Mouse (Mus musculus) liver, embryonic 13.5 days (tissue): Measurements from ENCODE around the gene Gm5941. TPM values are rescaled to one million over a fixed set of nuclear protein-coding genes. Genes with fewer than 3 reads are reported as not detected.
"Not testable (repeated sequence)": the region's sequence is repeated elsewhere in the genome, so short reads cannot be mapped to it uniquely, and the experiment has no call there.

Experiments used
- ATAC-seq: fragments of 200-750 bp; cut with Nextera tagmentation; 2 replicates; pipeline ENCODE4 v1.8.0; 2017; ENCODE audit warnings: low read depth, mild to moderate bottlenecking, moderate number of reproducible peaks, moderate library complexity
- DNase-seq: peaks from one replicate; pipeline ENCODE4 v3.0.0; 2022
- H3K27ac ChIP-seq: fragments of 300-500 bp; sonication (generic); 2 replicates; pipeline ENCODE4 v1.5.1; 2015; ENCODE audit warnings: moderate library complexity, mild to moderate bottlenecking, inconsistent platforms
- H3K27me3 ChIP-seq: fragments of 300-500 bp; sonication (generic); 2 replicates; pipeline ENCODE4 v1.6.1; 2015; ENCODE audit warnings: mild to moderate bottlenecking, inconsistent platforms
- H3K36me3 ChIP-seq: fragments of 300-500 bp; sonication (generic); 2 replicates; pipeline ENCODE4 v1.6.1; 2015; ENCODE audit warnings: mild to moderate bottlenecking, inconsistent platforms
- H3K4me1 ChIP-seq: fragments of 300-500 bp; sonication (generic); replicated peaks from 2 replicates; pipeline ENCODE4 v1.6.1; 2015; ENCODE audit warnings: inconsistent platforms
- H3K4me2 ChIP-seq: fragments of 300-500 bp; sonication (generic); 2 replicates; pipeline ENCODE4 v1.6.1; 2015; ENCODE audit warnings: inconsistent platforms, mild to moderate bottlenecking, moderate library complexity
- H3K4me3 ChIP-seq: fragments of 300-500 bp; sonication (generic); replicated peaks from 2 replicates; pipeline ENCODE4 v1.5.1; 2015; ENCODE audit warnings: mild to moderate bottlenecking, inconsistent platforms
- H3K9ac ChIP-seq: fragments of 300-500 bp; sonication (generic); 2 replicates; pipeline ENCODE4 v1.6.1; 2015; ENCODE audit warnings: mild to moderate bottlenecking, inconsistent platforms
- H3K9me3 ChIP-seq: fragments of 300-500 bp; sonication (generic); replicated peaks from 2 replicates; pipeline ENCODE4 v1.6.1; 2016; ENCODE audit warnings: inconsistent platforms
- WGBS: fragments of 180-500 bp; shearing (Covaris S2); methylation state at CpG from one replicate; pipeline ENCODE4 v1.1.7; 2015; ENCODE audit not compliant: insufficient replicate concordance; 5-methylcytosine and 5-hydroxymethylcytosine counted together
- polyA plus RNA-seq: library from polyadenylated mRNA; unstranded; fragments of >200 nt; fragmentation: Nextera tagmentation; extraction: Ambion mirVana; gene quantifications from 2 replicates; pipeline ENCODE4 v1.2.1, GENCODE M21; 2015

Gm5941 gene
- polyA plus RNA-seq: not detected in 2 replicates

- WGBS: 72% methylated on average over 4 of the region's 4 CpGs
- DNase-seq, H3K27ac ChIP-seq, H3K27me3 ChIP-seq, H3K4me3 ChIP-seq, H3K9ac ChIP-seq, H3K9me3 ChIP-seq, ATAC-seq, H3K4me1 ChIP-seq, H3K36me3 ChIP-seq, H3K4me2 ChIP-seq: not testable (repeated sequence)
These were observed at the start of gene Gm5941 for GRCm38 (mm10) chrX:92489649-92490048. Gene Gm5941 (plus strand): TSS chrX:92489949.

- ATAC-seq (no peak), DNase-seq (no peak)
- Histone ChIP-seq H3K4me3 (no peak overlapping the region), H3K4me1 (no peaks in the 10 kb centered on the region), H3K4me2 (no peak overlapping the region), H3K27ac (no peak overlapping the region), H3K27me3 (no peaks in the 10 kb centered on the region), H3K9me3 (no peaks in the 10 kb centered on the region), H3K9ac (no peak overlapping the region), H3K36me3 (no peaks in the 10 kb centered on the region)
- 18% methylated on average over 3 of the region's 3 CpGs for WGBS
These were observed 29.3 kb upstream of the Gm5941 start for GRCm38 (mm10) chrX:92460496-92460895.

GRCm38 (mm10) chrX:92464773-92465172, 25.0 kb upstream of the Gm5941 start:
- H3K4me2 ChIP-seq: no peak overlapping the region
- H3K9me3 ChIP-seq: no peaks in the 10 kb centered on the region
- no peak for DNase-seq
- ATAC-seq: no peak
- 18% methylated on average over 4 of the region's 4 CpGs for WGBS
- no peak overlapping the region for H3K4me3 ChIP-seq
- no peak overlapping the region for H3K9ac ChIP-seq
- no peaks in the 10 kb centered on the region for H3K27me3 ChIP-seq
- no peaks in the 10 kb centered on the region for H3K4me1 ChIP-seq
- no peaks in the 10 kb centered on the region for H3K36me3 ChIP-seq
- no peak overlapping the region for H3K27ac ChIP-seq

DNA sequence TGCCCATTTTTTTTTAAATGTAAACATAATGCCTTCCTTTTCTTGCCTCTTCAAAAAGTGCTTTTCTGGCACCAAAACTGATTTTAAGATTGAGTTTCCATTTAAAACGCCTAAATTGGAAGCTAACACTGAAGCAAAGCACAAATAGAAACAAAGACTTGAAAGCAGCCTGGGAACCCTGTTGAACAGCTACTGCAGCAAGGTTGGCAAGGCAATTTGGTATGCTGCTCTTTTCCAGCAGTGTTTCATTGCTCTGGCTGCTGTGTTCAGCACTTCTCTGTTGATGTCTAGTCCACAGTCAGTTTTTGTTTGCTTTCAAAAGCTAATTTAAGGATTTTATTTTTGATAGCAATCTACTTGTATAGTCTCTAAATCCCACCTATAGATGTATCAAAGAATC, 8.5 kb downstream of the Gm5941 start:
- no peaks in the 10 kb centered on the region for H3K4me1 ChIP-seq
- no peak overlapping the region for H3K4me3 ChIP-seq
- no peak overlapping the region for H3K4me2 ChIP-seq
- H3K9me3 ChIP-seq: no peaks in the 10 kb centered on the region
- no peaks in the 10 kb centered on the region for H3K36me3 ChIP-seq
- no peak for DNase-seq
- H3K9ac ChIP-seq: no peak overlapping the region
- ATAC-seq: no peak
- no peak overlapping the region for H3K27ac ChIP-seq
- no peaks in the 10 kb centered on the region for H3K27me3 ChIP-seq
- WGBS: 27% methylated on average over 1 of the region's 1 CpGs

DNA sequence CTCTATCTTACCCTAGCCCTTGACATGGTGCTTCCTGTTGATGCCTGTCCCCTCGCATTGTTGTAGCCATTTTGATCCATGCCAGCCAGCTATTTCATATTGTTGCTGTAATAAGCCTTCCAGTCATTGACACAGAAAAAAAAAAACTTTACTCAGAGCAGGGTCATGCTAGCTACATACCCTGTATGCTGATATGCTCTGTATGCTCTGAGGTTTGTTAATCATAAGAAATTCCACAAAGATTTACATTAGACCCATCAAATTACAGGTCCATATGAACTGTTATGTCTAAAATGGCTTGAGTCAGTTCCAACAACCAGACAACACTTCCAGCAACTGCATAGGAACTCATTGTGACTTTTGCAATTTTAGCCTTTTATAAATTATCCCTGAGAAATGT, 38.1 kb downstream of the Gm5941 start:
- H3K27ac ChIP-seq: no peak overlapping the region
- no peak overlapping the region for H3K4me3 ChIP-seq
- H3K4me1 ChIP-seq: no peaks in the 10 kb centered on the region
- H3K9ac ChIP-seq: no peak overlapping the region
- 43% methylated on average over 1 of the region's 1 CpGs for WGBS
- DNase-seq: no peak
- H3K27me3 ChIP-seq: no peaks in the 10 kb centered on the region
- no peaks in the 10 kb centered on the region for H3K9me3 ChIP-seq
- no peak overlapping the region for H3K4me2 ChIP-seq
- no peak for ATAC-seq
- H3K36me3 ChIP-seq: no peaks in the 10 kb centered on the region

Other genes with a start within 250 kb of the Gm5941 start
- gene Mageb18, start 109.6 kb downstream of the Gm5941 start, polyA plus RNA-seq: not detected in 2 replicates